Comparison of ENCODE assay signal across 9 mouse cellular contexts in the genomic region with DNA sequence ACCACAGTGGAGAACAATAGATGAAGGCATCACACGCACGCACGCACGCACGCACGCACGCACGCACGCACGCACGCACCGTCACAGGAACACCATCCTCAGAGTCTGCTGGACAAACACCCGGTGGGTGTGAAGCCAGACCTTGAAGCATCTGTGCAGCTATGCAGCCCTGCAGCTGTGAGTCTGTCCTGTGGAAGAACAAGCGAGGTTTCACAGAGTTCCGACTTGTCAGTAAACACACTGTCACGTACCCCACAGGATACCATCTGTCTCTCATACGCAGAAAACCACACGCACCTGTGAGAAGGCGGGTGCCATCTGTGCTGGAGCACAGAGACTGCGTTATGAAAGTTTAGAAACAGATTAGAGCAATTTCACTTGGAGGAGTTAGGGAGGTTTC. TPM values are rescaled to one million over a fixed set of nuclear protein-coding genes. Genes with fewer than 3 reads are reported as not detected.
DNase-seq lines count a peak whose midpoint lies in the region; TF ChIP-seq lines count a peak whose summit lies in the region.
"Had no signal": no experiment of that assay in that cellular context is flagged by ENCODE, and none has a peak within 500 bp of the region (broad histone marks: within the 10 kb centered on the region; RNA-seq: fewer than 3 reads in every experiment).

No protein-coding gene starts in this region.

- TF ChIP-seq CTCF in brain, embryonic 14.5 days (IDR thresholded peaks at IDR 0.05; ENCODE audit: borderline replicate concordance, extremely low read depth, insufficient read depth, insufficient read length) = no peak

- intact Hi-C loops in heart, postnatal 25 days (cut with DNase I) = no loop called here

- peak; percentile 90 for DNase-seq in heart, adult 11 months
- no peak for DNase-seq in heart, postnatal 25 days (ENCODE audit: low spot score)
- DNase-seq in brain, embryonic 14.5 days (ENCODE audit: low read depth) = peak; percentile 73
- DNase-seq in layer of hippocampus, postnatal 36 days = peak; percentile 84 to 85
- DNase-seq in right cerebral cortex, postnatal 4 days = peak; percentile 11
- no peak for DNase-seq in adipocyte (ENCODE audit: low spot score)
- DNase-seq in embryo, embryonic 9.5 days (ENCODE audit: extremely low spot score) = no peak
- DNase-seq in heart, adult 9 months (ENCODE audit: low spot score in 2 of 2) = no peak

- TF ChIP-seq POLR2A in brain, embryonic 14.5 days (IDR thresholded peaks at IDR 0.05; ENCODE audit: borderline replicate concordance, extremely low read depth, insufficient read depth, insufficient read length, poor library complexity, severe bottlenecking) = no peak

RNA-seq across cellular contexts. Expression of gene B4galt1, which starts 22.0 kb away (rescaled TPM):
- 10 to 100 TPM; 58.2 to 70.4 TPM for total RNA-seq in heart, postnatal 25 days (2021)
- 6.9 and 9.2 TPM in 2 replicates for polyA plus RNA-seq in brain, embryonic 14.5 days (2012; rRNA removed)
- total RNA-seq in layer of hippocampus, postnatal 36 days (2021) = 10 to 100 TPM in 1 of 2 experiments, 1 to 10 TPM in 1; 6.9 to 10.8 TPM

RNA-seq across cellular contexts. Expression of gene Spink4, which starts 44.0 kb away (rescaled TPM):
- total RNA-seq in heart, postnatal 25 days (2021) = under 1 TPM in 1 of 2 experiments, not detected in 1; 0.78 TPM
- polyA plus RNA-seq in brain, embryonic 14.5 days (2012; rRNA removed) = 0.59 and 0.68 TPM in 2 replicates
- total RNA-seq in layer of hippocampus, postnatal 36 days (2021) = not detected
- polyA plus RNA-seq: neural tube, embryonic 12.5 days had no signal

Comparison
In these comparisons a context has a peak if more than half of its experiments do, and no peak if none do; other contexts are left out.
1. DNase-seq: peak in heart, adult 11 months (single experiment), brain, embryonic 14.5 days (single experiment), layer of hippocampus, postnatal 36 days (2 of 2) and right cerebral cortex, postnatal 4 days (single experiment); none in heart, postnatal 25 days (single experiment), adipocyte (single experiment), embryo, embryonic 9.5 days (single experiment) and heart, adult 9 months (0 of 2).
2. RNA of gene B4galt1, which starts 22.0 kb away (total RNA-seq): 58.2 to 70.4 TPM in heart, postnatal 25 days; 6.9 to 10.8 TPM in layer of hippocampus, postnatal 36 days; every median in the first group is over 4 times any median in the second.